Comparison of ENCODE assay signal across 23 mouse cellular contexts in the genomic region with DNA sequence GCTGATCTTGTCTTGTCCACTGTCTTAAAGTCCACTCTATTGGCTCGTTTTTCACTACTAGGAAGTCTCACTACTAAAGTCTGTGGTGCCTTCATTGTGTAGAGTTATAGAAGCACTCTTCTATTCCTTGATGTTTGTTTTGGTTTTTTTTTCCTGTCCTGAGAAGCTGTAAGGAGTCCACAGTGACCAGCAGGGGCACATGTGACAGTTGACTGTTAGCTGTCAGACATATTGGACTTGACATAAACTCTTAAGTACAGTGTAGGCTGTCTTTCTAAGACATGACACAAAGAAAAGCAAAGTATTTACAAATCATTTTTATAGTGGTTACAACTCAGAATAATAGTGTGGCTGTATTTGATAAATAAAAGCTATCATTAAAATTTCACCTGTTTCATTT. TPM values are rescaled to one million over a fixed set of nuclear protein-coding genes. Genes with fewer than 3 reads are reported as not detected.
DNase-seq lines count a peak whose midpoint lies in the region; ATAC-seq and TF ChIP-seq lines count a peak whose summit lies in the region.
"Had no signal": no experiment of that assay in that cellular context is flagged by ENCODE, and none has a peak within 500 bp of the region (broad histone marks: within the 10 kb centered on the region; RNA-seq: fewer than 3 reads in every experiment).

No protein-coding gene starts in this region.

- no peak overlapping the region for H3ac ChIP-seq in myocyte (ENCODE audit: control insufficient read depth, insufficient read length)

- ATAC-seq in heart, embryonic 13.5 days (ENCODE audit: extremely low read depth, insufficient number of reproducible peaks, low FRiP score, low TSS enrichment): no peak
- ATAC-seq in kidney, postnatal 0 days (replicated peaks; ENCODE audit: low FRiP score, low read depth): no peak
- no peak for ATAC-seq in kidney, embryonic 16.5 days (ENCODE audit: low FRiP score, low TSS enrichment)
- ATAC-seq: forebrain, postnatal 0 days; inflammation-experienced regulatory T-cells, adult 6 months had no signal

- H3K27ac ChIP-seq in heart, embryonic 13.5 days (replicated peaks): no peak overlapping the region; the same call in 1 of the 2 replicates
- no peak overlapping the region for H3K27ac ChIP-seq in kidney, postnatal 0 days
- no peak overlapping the region for H3K27ac ChIP-seq in kidney, embryonic 16.5 days (ENCODE audit: low read length)
- peak overlapping the region; percentile 62; the same call in 1 of the 2 replicates for H3K27ac ChIP-seq in testis, adult 2 months (ENCODE audit: control insufficient read depth, insufficient read depth, low read depth, low read length)
- H3K27ac ChIP-seq: layer of hippocampus, adult 2 months; liver, embryonic 13.5 days; lung, embryonic 15.5 days; midbrain, embryonic 10.5 days; stomach, postnatal 0 days had no signal

- intact Hi-C loops in left cerebral cortex, postnatal 36 days (cut with DNase I): no loop called here

- H3K79me2 ChIP-seq in myocyte (ENCODE audit: control insufficient read depth, insufficient read depth): peaks cover 75% of the 10 kb centered on the region

- H3K27me3 ChIP-seq in heart, embryonic 13.5 days (replicated peaks): no peaks in the 10 kb centered on the region
- no peaks in the 10 kb centered on the region for H3K27me3 ChIP-seq in kidney, postnatal 0 days (ENCODE audit: insufficient read depth, low read length)
- H3K27me3 ChIP-seq in kidney, embryonic 16.5 days (ENCODE audit: insufficient read depth, low read length): no peaks in the 10 kb centered on the region
- no peaks in the 10 kb centered on the region for H3K27me3 ChIP-seq in testis, adult 2 months (ENCODE audit: control insufficient read depth, insufficient read depth, low read length)
- no peaks in the 10 kb centered on the region for H3K27me3 ChIP-seq in myocyte (ENCODE audit: control insufficient read depth, insufficient read depth, insufficient read length)
- H3K27me3 ChIP-seq: liver, embryonic 13.5 days; lung, embryonic 15.5 days; Patski had no signal

- no peak overlapping the region for H3K4me3 ChIP-seq in heart, embryonic 13.5 days
- no peak overlapping the region for H3K4me3 ChIP-seq in kidney, postnatal 0 days (replicated peaks; ENCODE audit: low read depth, low read length)
- no peak overlapping the region for H3K4me3 ChIP-seq in kidney, embryonic 16.5 days (ENCODE audit: low read length)
- no peak overlapping the region for H3K4me3 ChIP-seq in testis, adult 2 months (ENCODE audit: control insufficient read depth, low read depth, low read length)
- peak overlapping the region; percentile 72 for H3K4me3 ChIP-seq in myocyte
- H3K4me3 ChIP-seq: layer of hippocampus, adult 2 months; liver, embryonic 13.5 days; lung, embryonic 15.5 days; midbrain, embryonic 10.5 days had no signal

- H3K36me3 ChIP-seq in heart, embryonic 13.5 days: peaks cover 34% of the 10 kb centered on the region
- peaks cover 27% of the 10 kb centered on the region for H3K36me3 ChIP-seq in kidney, postnatal 0 days (ENCODE audit: insufficient read depth, low read length)
- H3K36me3 ChIP-seq in kidney, embryonic 16.5 days (ENCODE audit: insufficient read depth, low read length): peaks cover 30% of the 10 kb centered on the region
- no peaks in the 10 kb centered on the region; the same call in 1 of the 2 replicates for H3K36me3 ChIP-seq in testis, adult 2 months (ENCODE audit: control insufficient read depth, insufficient read depth, low read length)
- peaks cover 30% of the 10 kb centered on the region for H3K36me3 ChIP-seq in myocyte (ENCODE audit: control insufficient read depth, insufficient read depth)

- 0 out of 2 replicates have a peak, but pooled peaks have one; percentile 11 for TF ChIP-seq CTCF in kidney, postnatal 0 days (IDR thresholded peaks at IDR 0.05; ENCODE audit: low read depth)
- TF ChIP-seq CTCF in testis, adult 2 months (IDR thresholded peaks at IDR 0.05; ENCODE audit: control insufficient read depth, insufficient read depth, insufficient replicate concordance, low read depth, low read length): no peak

- peaks cover 57% of the 10 kb centered on the region for H3K4me1 ChIP-seq in heart, embryonic 13.5 days
- peaks cover 4% of the 10 kb centered on the region; the same call in 1 of the 2 replicates for H3K4me1 ChIP-seq in kidney, postnatal 0 days (replicated peaks; ENCODE audit: insufficient read depth, low read length)
- H3K4me1 ChIP-seq in kidney, embryonic 16.5 days (ENCODE audit: insufficient read depth, low read length): peaks cover 19% of the 10 kb centered on the region
- H3K4me1 ChIP-seq in testis, adult 2 months (ENCODE audit: control insufficient read depth, insufficient read depth, low read length): peaks cover 8% of the 10 kb centered on the region

- H3K4me2 ChIP-seq in heart, embryonic 13.5 days: peak overlapping the region; percentile 77
- no peak overlapping the region for H3K4me2 ChIP-seq in kidney, postnatal 0 days (ENCODE audit: low read length)
- H3K4me2 ChIP-seq in kidney, embryonic 16.5 days (replicated peaks; ENCODE audit: low read depth, low read length): no peak overlapping the region
- H3K4me2 ChIP-seq in myocyte (ENCODE audit: low read depth): peak overlapping the region; percentile 95
- H3K4me2 ChIP-seq: liver, embryonic 13.5 days; lung, embryonic 15.5 days had no signal

- H3K9me3 ChIP-seq in heart, embryonic 13.5 days: no peaks in the 10 kb centered on the region
- no peaks in the 10 kb centered on the region for H3K9me3 ChIP-seq in kidney, postnatal 0 days (replicated peaks; ENCODE audit: low read length)
- no peaks in the 10 kb centered on the region for H3K9me3 ChIP-seq in kidney, embryonic 16.5 days (ENCODE audit: low read length)
- H3K9me3 ChIP-seq: liver, embryonic 13.5 days; lung, embryonic 15.5 days had no signal

- 38% methylated on average over 1 of the region's 1 CpGs for WGBS in heart, embryonic 13.5 days
- 47% methylated on average over 1 of the region's 1 CpGs for WGBS in kidney, postnatal 0 days
- WGBS in kidney, embryonic 16.5 days: 54% methylated on average over 1 of the region's 1 CpGs

- no peak for TF ChIP-seq POLR2A in testis, adult 2 months (IDR thresholded peaks at IDR 0.05; ENCODE audit: control insufficient read depth, low read depth, low read length)
- no peak for TF ChIP-seq POLR2A in myocyte (IDR thresholded peaks at IDR 0.05; ENCODE audit: insufficient read length, low read depth)

- no peak overlapping the region for H3K9ac ChIP-seq in heart, embryonic 13.5 days
- no peak overlapping the region for H3K9ac ChIP-seq in kidney, postnatal 0 days (ENCODE audit: low read depth, low read length)
- no peak overlapping the region for H3K9ac ChIP-seq in kidney, embryonic 16.5 days (replicated peaks; ENCODE audit: low read length)
- H3K9ac ChIP-seq: forebrain, postnatal 0 days; liver, embryonic 13.5 days; lung, embryonic 15.5 days had no signal

- DNase-seq in heart, adult 9 months (ENCODE audit: low spot score in 2 of 2): no peak
- DNase-seq in kidney, postnatal 0 days (ENCODE audit: low spot score): no peak
- DNase-seq in testis, postnatal 10 days (ENCODE audit: low spot score): no peak
- DNase-seq in left cerebral cortex, postnatal 36 days (ENCODE audit: low spot score in 2 of 2): no peak
- DNase-seq: cerebellum, adult 9-10 months; forebrain, postnatal 0 days; liver, embryonic 13.5 days had no signal

TF ChIP-seq in myocyte, 11 proteins besides CTCF, POLR2A, EP300 and RAD21:
- TF ChIP-seq USF1 (IDR thresholded peaks at IDR 0.05; ENCODE audit: low read depth) (peak; percentile 26), MYOD1 (IDR thresholded peaks at IDR 0.05; ENCODE audit: control insufficient read depth in 1 of 3, insufficient read length in 2 of 3, low read depth in 2 of 3) (no peak)

RNA-seq across cellular contexts. Expression of gene Spg20, which starts 3.2 kb away (rescaled TPM):
- 35.2 and 35.8 TPM in 2 replicates for polyA plus RNA-seq in heart, embryonic 13.5 days (2015; fragmentation: Nextera tagmentation; extraction: Ambion mirVana)
- polyA plus RNA-seq in kidney, postnatal 0 days (2015; fragmentation: Nextera tagmentation; extraction: Ambion mirVana): 29.5 and 33.3 TPM in 2 replicates
- 44.3 and 45.7 TPM in 2 replicates for polyA plus RNA-seq in kidney, embryonic 16.5 days (2015; fragmentation: Nextera tagmentation; extraction: Ambion mirVana)
- polyA plus RNA-seq in testis, adult 2 months (2012; rRNA removed): 11.1 and 12.9 TPM in 2 replicates
- polyA plus RNA-seq in myocyte (2012; fragmentation: generic; extraction: Trizol): 49.3 TPM
- total RNA-seq in left cerebral cortex, postnatal 36 days (2021): 10 to 100 TPM; 26.1 to 34.3 TPM

RNA-seq across cellular contexts. Expression of gene Ccdc169, which starts 22.1 kb away (rescaled TPM):
- 0.07 TPM in 1 of 2 replicates, not detected in the other for polyA plus RNA-seq in heart, embryonic 13.5 days (2015; fragmentation: Nextera tagmentation; extraction: Ambion mirVana)
- polyA plus RNA-seq in kidney, postnatal 0 days (2015; fragmentation: Nextera tagmentation; extraction: Ambion mirVana): 0.20 and 0.28 TPM in 2 replicates
- not detected in 2 replicates for polyA plus RNA-seq in kidney, embryonic 16.5 days (2015; fragmentation: Nextera tagmentation; extraction: Ambion mirVana)
- 113 and 137 TPM in 2 replicates for polyA plus RNA-seq in testis, adult 2 months (2012; rRNA removed)
- polyA plus RNA-seq in myocyte (2012; fragmentation: generic; extraction: Trizol): 0.12 TPM
- under 1 TPM; 0.15 to 0.27 TPM for total RNA-seq in left cerebral cortex, postnatal 36 days (2021)
- total RNA-seq: adrenal gland, adult 18-20 months; forebrain, postnatal 0 days; neutrophil, adult 5-6 weeks had no signal
- polyA plus RNA-seq: heart, embryonic 11.5 days; inflammation-experienced regulatory T-cells, adult 6 months; liver, embryonic 13.5 days; lung, embryonic 15.5 days; small intestine, adult 2 months had no signal

RNA-seq across cellular contexts. Expression of gene Ccna1, which starts 59.8 kb away (rescaled TPM):
- polyA plus RNA-seq in heart, embryonic 13.5 days (2015; fragmentation: Nextera tagmentation; extraction: Ambion mirVana): 0.96 and 1.6 TPM in 2 replicates
- 1.4 and 1.6 TPM in 2 replicates for polyA plus RNA-seq in kidney, postnatal 0 days (2015; fragmentation: Nextera tagmentation; extraction: Ambion mirVana)
- polyA plus RNA-seq in kidney, embryonic 16.5 days (2015; fragmentation: Nextera tagmentation; extraction: Ambion mirVana): 1.1 and 3.1 TPM in 2 replicates
- polyA plus RNA-seq in testis, adult 2 months (2012; rRNA removed): 144 and 152 TPM in 2 replicates
- polyA plus RNA-seq in myocyte (2012; fragmentation: generic; extraction: Trizol): not detected
- total RNA-seq in left cerebral cortex, postnatal 36 days (2021): 1 to 10 TPM; 1.7 to 1.9 TPM
- total RNA-seq: adrenal gland, adult 18-20 months; adrenal gland, postnatal 36 days; gastrocnemius, postnatal 36 days; neutrophil, adult 5-6 weeks had no signal
- polyA plus RNA-seq: inflammation-experienced regulatory T-cells, adult 6 months had no signal

Comparison
In these comparisons a context has a peak if more than half of its experiments do, and no peak if none do; other contexts are left out.
1. H3K4me2 ChIP-seq: peak in heart, embryonic 13.5 days (single experiment) and myocyte (single experiment); none in kidney, postnatal 0 days (single experiment) and kidney, embryonic 16.5 days (single experiment).
2. RNA of gene Ccdc169, which starts 22.1 kb away (polyA plus RNA-seq): 113 to 137 TPM in testis, adult 2 months; 0.20 to 0.28 TPM in kidney, postnatal 0 days, not detected in kidney, embryonic 16.5 days, 0.12 TPM in myocyte (single experiment) and 0.07 TPM in heart, embryonic 13.5 days; every median in the first group is over 10 times any median in the second.
3. RNA of gene Ccna1, which starts 59.8 kb away (polyA plus RNA-seq): 144 to 152 TPM in testis, adult 2 months; 1.1 to 3.1 TPM in kidney, embryonic 16.5 days, 1.4 to 1.6 TPM in kidney, postnatal 0 days, 0.96 to 1.6 TPM in heart, embryonic 13.5 days and not detected in myocyte (single experiment); every median in the first group is over 10 times any median in the second.